Mouse (Mus musculus) bone marrow, adult 2 months (tissue): ENCODE measurements around the gene Krt81. TPM values are rescaled to one million over a fixed set of nuclear protein-coding genes. Genes with fewer than 3 reads are reported as not detected.

ENCODE experiments used
- H3K27ac ChIP-seq: fragments of 200-500 bp; 2 replicates; pipeline ENCODE4 v1.5.1; 2012; ENCODE audit warnings: low read depth, mild to moderate bottlenecking, control low read depth, inconsistent platforms, low read length; ENCODE audit not compliant: control insufficient read depth, poor library complexity, insufficient read depth
- H3K4me1 ChIP-seq: fragments of 200-500 bp; 2 replicates; pipeline ENCODE4 v1.6.1; 2011; ENCODE audit warnings: low read length; ENCODE audit not compliant: control insufficient read depth, insufficient read depth
- H3K4me3 ChIP-seq: fragments of 200-500 bp; replicated peaks from 2 replicates; pipeline ENCODE3; 2011; ENCODE audit warnings: mild to moderate bottlenecking, low read depth, low read length, control low read depth; ENCODE audit not compliant: control insufficient read depth
- CTCF ChIP-seq: fragments of 200-500 bp; IDR thresholded peaks from 2 replicates; pipeline ENCODE4 v1.5.1; 2011; ENCODE audit warnings: low read length, control low read depth; ENCODE audit not compliant: control insufficient read depth, insufficient read depth
- POLR2A ChIP-seq: fragments of 200-500 bp; IDR thresholded peaks from 2 replicates; pipeline ENCODE4 v1.6.1; 2011; ENCODE audit warnings: low read depth, mild to moderate bottlenecking, control low read depth, low read length, borderline replicate concordance; ENCODE audit not compliant: control insufficient read depth
- WGBS: fragments of 180-500 bp; shearing (Covaris S2); methylation state at CpG from one replicate; pipeline ENCODE4 v1.1.7; 2018; 5-methylcytosine and 5-hydroxymethylcytosine counted together
- polyA plus RNA-seq: library from polyadenylated mRNA; stranded (reverse); fragments of >200 nt; gene quantifications from 2 replicates; pipeline ENCODE4 v1.2.4, GENCODE M21; 2011; ENCODE audit warnings: low replicate concordance; ENCODE audit not compliant: missing spikeins, insufficient read depth, insufficient read length

Krt81 gene
- polyA plus RNA-seq, 1 experiment: not detected

DNA sequence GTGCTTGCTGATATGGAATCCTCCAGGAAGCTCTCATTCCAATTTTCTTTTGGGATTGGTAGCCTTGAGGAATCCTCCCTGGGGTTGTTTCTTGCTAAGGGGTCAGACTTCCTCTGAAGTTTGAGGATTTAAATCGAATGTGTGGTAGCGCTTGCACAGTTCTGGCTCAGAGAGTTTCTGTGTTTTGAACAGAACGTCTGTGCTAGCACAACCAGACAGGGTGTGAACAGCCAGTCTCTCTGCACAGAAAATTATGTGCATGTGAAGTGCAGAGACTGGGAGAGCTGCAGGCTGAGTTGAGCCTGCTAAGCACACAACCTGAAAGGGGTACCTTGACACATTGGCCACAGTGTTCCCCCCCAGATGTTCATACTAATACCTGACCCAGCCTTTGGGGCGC is 22.7 kb downstream of the Krt81 start:
- no peak for TF ChIP-seq POLR2A
- TF ChIP-seq CTCF: no peak
- H3K27ac ChIP-seq: no peak overlapping the region
- H3K4me1 ChIP-seq: no peaks in the 10 kb centered on the region
- no peak overlapping the region for H3K4me3 ChIP-seq
- 76% methylated on average over 4 of the region's 4 CpGs for WGBS

DNA sequence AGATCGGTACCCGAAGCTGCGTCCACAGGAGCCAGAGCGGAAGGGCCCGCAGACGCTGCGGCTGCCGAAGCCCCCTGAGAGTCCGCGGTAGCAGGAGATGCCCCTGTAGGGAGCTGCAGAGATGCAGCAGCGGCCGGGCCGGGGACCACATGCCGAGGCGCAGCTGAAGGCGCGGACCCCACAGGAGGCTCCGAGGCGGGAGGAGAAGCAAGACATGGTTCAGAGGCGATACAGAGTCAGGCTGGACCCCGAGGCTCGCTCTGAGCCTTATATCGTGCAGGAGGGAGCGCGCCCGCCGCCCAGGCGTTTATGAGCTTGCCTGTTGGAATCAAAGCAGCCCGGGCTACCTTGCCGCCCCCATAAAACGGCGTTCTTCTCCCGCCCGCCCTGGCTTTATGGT is 25.0 kb downstream of the Krt81 start, which contains the start of gene Krt87:
TSS of gene Krt87 (minus strand) at position 250 of the 400 bp plus-strand sequence.
- 11% methylated on average over 34 of the region's 34 CpGs for WGBS
- Histone ChIP-seq H3K4me1 (no peaks in the 10 kb centered on the region), H3K4me3 (no peak within 1 kb of the TSS), H3K27ac (no peak within 1 kb of the TSS)
- TF ChIP-seq CTCF (no peak), POLR2A (no peak)

DNA sequence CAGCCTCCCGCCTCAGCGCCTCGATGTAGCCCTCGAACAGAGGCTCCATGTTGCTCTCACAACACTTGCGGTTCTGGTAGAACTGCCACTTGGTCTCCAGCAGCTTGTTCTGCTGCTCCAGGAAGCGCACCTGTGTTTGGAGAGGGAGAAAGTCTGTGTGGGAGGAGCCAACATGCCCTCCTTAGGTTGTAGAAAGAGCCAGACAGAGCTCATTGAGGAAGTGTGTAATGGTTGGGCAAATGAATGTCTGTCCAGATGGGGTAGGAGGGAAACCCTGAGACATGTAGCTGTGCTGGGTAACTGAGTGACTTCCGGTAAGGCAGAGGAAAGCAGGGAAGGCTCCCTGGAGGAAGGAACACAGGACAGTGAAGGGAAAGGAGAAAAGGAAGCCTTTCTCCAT is 26.9 kb downstream of the Krt81 start:
- TF ChIP-seq CTCF (no peak), POLR2A (no peak)
- Histone ChIP-seq H3K27ac (no peak overlapping the region), H3K4me3 (no peak overlapping the region), H3K4me1 (no peaks in the 10 kb centered on the region)
- 65% methylated on average over 7 of the region's 7 CpGs for WGBS

DNA sequence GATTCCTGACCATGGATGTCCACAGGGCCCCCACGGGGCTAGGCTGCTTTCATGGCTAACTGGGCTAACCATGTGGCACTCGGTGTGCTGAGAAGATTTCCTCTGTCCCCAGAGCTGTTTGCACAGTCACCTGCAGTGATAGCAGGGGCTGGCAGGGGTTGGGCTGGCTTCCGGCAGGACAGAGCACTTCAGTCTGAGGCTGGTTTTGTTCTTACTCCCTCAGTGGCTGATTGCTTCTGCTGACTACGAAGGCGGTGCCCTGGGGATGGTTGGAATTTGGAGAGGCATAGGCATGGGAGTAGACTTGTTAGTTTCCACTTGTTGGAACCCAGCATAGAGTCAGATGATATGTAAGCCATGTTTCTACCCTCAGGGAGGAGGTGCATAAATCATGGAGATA is 38.6 kb downstream of the Krt81 start:
- WGBS: 25% methylated on average over 5 of the region's 5 CpGs

DNA sequence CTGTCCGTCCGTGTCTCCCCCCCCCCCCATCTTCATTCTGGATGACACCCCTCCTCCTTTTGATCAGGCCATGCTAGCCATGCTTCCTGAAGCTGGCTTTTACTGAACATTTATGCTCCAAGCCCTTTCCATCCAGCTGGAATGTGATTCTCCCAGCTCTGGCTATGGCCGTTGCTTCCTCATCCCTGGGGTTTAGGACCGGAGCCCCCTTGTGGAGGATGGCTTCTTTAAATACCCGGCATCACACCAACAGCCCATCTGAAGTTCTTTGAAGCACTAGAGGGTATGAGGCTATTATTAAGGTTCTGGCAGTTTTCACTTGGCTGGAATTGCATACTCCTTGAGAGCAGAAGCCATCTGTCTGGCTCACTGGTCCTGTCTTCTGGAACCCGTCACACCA is 42.6 kb downstream of the Krt81 start:
- H3K4me1 ChIP-seq: no peaks in the 10 kb centered on the region
- TF ChIP-seq CTCF: no peak
- TF ChIP-seq POLR2A: no peak
- H3K4me3 ChIP-seq: no peak overlapping the region
- no peak overlapping the region for H3K27ac ChIP-seq
- WGBS: 71% methylated on average over 6 of the region's 6 CpGs

More for the DNA sequence above, 38.6 kb downstream of the Krt81 start:
- no peak for TF ChIP-seq CTCF
- TF ChIP-seq POLR2A: no peak
- Histone ChIP-seq H3K4me1 (no peaks in the 10 kb centered on the region), H3K27ac (no peak overlapping the region), H3K4me3 (no peak overlapping the region)

DNA sequence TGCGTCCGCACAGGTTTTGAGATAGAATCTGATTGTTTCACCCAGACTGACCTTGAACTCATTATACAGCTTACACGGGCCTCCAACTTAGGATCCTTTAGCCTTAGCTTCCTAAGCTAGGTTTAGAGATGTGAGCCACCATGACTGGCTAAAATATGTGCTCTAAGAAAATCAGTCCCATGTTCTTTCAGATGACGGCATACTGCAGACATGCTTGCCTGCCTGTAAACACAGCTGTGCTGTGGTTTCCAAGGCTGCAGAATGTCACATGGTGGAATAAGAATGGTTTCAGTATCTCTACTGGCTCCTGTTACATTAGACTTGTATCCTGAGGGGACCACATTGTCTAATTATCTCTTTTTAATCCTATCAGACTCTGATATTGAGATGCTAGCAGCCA is 44.6 kb downstream of the Krt81 start:
- no peaks in the 10 kb centered on the region for H3K4me1 ChIP-seq
- WGBS: 79% methylated on average over 4 of the region's 4 CpGs
- TF ChIP-seq POLR2A (no peak), CTCF (no peak)

DNA sequence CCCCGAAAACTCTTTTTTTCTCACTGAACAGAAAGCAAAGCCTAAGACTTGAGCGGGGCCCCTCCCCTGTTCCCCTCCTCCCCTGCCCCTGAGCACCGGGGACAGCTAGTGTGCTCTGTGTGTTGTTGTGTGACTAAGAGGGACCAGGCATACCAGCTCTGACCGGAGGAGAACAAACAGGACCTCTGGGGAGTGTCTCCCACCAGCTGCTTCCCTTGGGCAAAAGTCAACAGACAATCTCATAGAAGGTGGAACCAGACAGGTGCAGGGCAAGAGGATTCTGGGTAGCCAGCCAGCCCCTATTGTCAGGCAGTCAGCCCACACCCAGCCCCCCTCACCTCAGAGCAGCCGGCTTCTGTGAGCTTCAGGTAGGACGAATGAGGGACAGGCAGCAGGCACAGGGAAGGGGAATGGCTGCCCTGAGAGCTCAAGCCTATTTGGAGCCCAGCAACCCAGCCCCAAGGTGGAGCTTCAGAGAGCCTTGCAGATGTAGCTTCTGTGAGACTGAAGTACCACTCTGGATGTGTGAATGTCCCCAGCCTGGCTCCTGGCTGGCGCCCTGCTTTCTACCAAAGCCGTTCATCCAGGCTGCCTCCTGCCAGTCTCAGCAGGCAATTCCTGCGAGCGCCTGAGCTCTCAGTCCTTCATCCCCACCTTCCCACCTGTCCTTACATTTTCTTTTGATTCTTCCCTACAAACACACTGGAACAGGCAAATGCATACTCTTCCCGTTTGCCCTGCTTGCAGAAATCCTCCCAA is 48.6 kb downstream of the Krt81 start:
- TF ChIP-seq CTCF: no peak
- no peak for TF ChIP-seq POLR2A
- Histone ChIP-seq H3K4me1 (no peaks in the 10 kb centered on the region; the same call in 1 of the 2 replicates), H3K4me3 (no peak overlapping the region), H3K27ac (no peak overlapping the region)
- WGBS: 65% methylated on average over 11 of the region's 11 CpGs

More for the DNA sequence above, 44.6 kb downstream of the Krt81 start:
- Histone ChIP-seq H3K27ac (no peak overlapping the region), H3K4me3 (no peak overlapping the region)

DNA sequence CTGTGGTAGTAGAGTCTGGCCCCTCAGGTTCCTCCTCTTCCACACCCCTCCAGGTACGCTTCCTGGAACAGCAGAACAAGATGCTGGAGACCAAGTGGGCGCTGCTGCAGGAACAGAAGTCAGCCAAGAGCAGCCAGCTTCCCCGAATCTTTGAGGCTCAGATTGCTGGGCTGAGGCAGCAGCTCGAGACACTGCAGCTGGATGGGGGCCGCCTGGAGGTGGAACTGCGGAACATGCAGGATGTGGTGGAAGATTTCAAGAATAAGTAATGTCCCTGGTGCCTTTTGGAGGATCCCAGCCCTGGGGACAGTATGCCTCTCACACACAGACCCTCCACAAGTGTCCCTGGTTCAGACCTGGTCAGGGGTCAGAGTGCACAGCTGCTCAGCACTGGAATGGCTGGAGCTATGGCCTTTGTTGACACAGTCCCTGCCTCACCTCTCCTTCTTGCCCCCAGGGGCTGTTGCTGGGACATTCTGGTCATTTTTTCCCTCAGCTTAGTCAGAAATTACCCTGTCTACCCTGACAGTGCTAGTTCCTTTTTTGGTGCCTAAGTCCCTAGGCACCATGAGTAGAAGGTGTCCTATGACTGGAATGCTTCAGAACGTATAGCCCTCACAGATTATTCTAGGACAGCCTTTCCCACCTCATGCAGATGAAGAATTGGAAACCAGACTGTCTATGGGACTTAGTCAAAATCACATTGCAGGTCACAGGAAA is 49.5 kb downstream of the Krt81 start:
- H3K4me1 ChIP-seq: no peaks in the 10 kb centered on the region; the same call in 1 of the 2 replicates
- TF ChIP-seq POLR2A (no peak), CTCF (no peak)
- H3K27ac ChIP-seq: no peak overlapping the region
- H3K4me3 ChIP-seq: no peak overlapping the region
- 50% methylated on average over 7 of the region's 7 CpGs for WGBS
